Mouse (Mus musculus): ENCODE results near the gene Mcoln3. TPM values are rescaled to one million over a fixed set of nuclear protein-coding genes. Genes with fewer than 3 reads are reported as not detected.

The Mcoln3 gene
- total and polyA plus RNA-seq, 3 experiments: 5.2 to 11.3 (median 5.3) TPM

DNA sequence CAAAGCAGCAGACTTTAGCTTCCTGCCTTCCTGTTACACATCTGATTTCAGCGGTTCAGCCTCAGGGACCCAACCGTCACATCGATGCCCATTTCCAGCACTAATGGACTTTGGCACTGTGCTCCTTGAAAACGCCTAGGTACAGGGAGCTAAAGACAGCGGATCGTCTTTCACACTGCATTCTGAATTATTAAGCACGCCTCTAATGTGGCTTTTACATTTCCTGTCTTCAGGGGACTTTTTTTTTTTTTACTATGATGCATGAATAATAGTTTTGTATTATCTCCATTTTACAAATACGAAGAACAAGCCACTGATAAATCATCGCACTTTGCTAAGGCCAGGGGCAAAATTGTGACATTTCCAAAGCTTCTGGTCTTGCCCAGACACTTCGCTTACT is 68.8 kb downstream of the Mcoln3 start:
- Histone ChIP-seq H3K9ac (ENCODE audit: insufficient read depth, low read depth) (no peak overlapping the region), H3K36me3 (replicated peaks in 1 of 2; ENCODE audit: control insufficient read depth in 1 of 2, insufficient read depth in 1 of 2, low read length in 1 of 2) (peaks cover 56 to 95% of the 10 kb centered on the region in 2 experiments), H3K4me3 (replicated peaks in 1 of 3; ENCODE audit: low read depth in 2 of 3, low read length in 2 of 3, poor library complexity in 1 of 3) (no peak overlapping the region), H3K27ac (ENCODE audit: insufficient read depth, low read depth) (no peak overlapping the region), H3K79me2 (replicated peaks; ENCODE audit: control insufficient read depth, extremely low read depth, insufficient read depth, poor library complexity, severe bottlenecking) (no peaks in the 10 kb centered on the region), H3K4me2 (ENCODE audit: insufficient read depth, low read depth, poor library complexity, severe bottlenecking) (no peak overlapping the region), H3K9me3 (replicated peaks; ENCODE audit: low read length) (no peaks in the 10 kb centered on the region), H3K27me3 (replicated peaks) (no peaks in the 10 kb centered on the region), H3K4me1 (ENCODE audit: control insufficient read depth in 1 of 2, insufficient read depth in 2 of 2) (no peaks in the 10 kb centered on the region)
- dilution Hi-C loops (cut with MboI; ENCODE audit: extremely low pct_ligation_motif_present, extremely low pct_unique_long_range_greater_than_20kb, low sequenced_read_pairs): loop anchor here (25.0 kb wide), 1 partner anchor 101 kb away; no protein-coding TSS in a partner anchor
- no peak for TF ChIP-seq JUND (conservative IDR thresholded peaks at IDR 0.05; ENCODE audit: low read depth, low read length)
- TF ChIP-seq SIN3A (IDR thresholded peaks at IDR 0.05; ENCODE audit: low read length): no peak
- TF ChIP-seq HCFC1 (IDR thresholded peaks at IDR 0.05; ENCODE audit: low read depth, low read length): no peak
- TF ChIP-seq ZKSCAN1 (IDR thresholded peaks at IDR 0.05; ENCODE audit: borderline replicate concordance, low read depth, low read length): no peak
- no peak for TF ChIP-seq RCOR1 (conservative IDR thresholded peaks at IDR 0.05; ENCODE audit: low read depth, low read length)
- TF ChIP-seq POLR2AphosphoS2 (IDR thresholded peaks at IDR 0.05; ENCODE audit: low read depth, low read length): no peak
- TF ChIP-seq JUN (IDR thresholded peaks at IDR 0.05; ENCODE audit: insufficient read depth, low read depth, low read length): no peak
- no peak for TF ChIP-seq MYC (IDR thresholded peaks at IDR 0.05; ENCODE audit: low read depth, low read length)
- TF ChIP-seq ELF1 (IDR thresholded peaks at IDR 0.05; ENCODE audit: low read depth, low read length): no peak
- no peak for DNase-seq (ENCODE audit: extremely low read depth)
- in situ Hi-C loops (cut with MboI; ENCODE audit: low pct_ligation_motif_present, low pct_unique_long_range_greater_than_20kb, low sequenced_read_pairs): loop anchor here (25.0 kb wide), 1 partner anchor 751 kb away; no protein-coding TSS in a partner anchor

GRCm38 (mm10) chr3:146189933-146190332 is 72.7 kb downstream of the Mcoln3 start:
- DNase-seq (ENCODE audit: extremely low read depth): no peak
- Histone ChIP-seq H3K9ac (ENCODE audit: insufficient read depth, low read depth) (no peak overlapping the region), H3K27ac (ENCODE audit: insufficient read depth, low read depth) (no peak overlapping the region), H3K4me2 (ENCODE audit: insufficient read depth, low read depth, poor library complexity, severe bottlenecking) (no peak overlapping the region), H3K27me3 (replicated peaks) (no peaks in the 10 kb centered on the region), H3K79me2 (replicated peaks; ENCODE audit: control insufficient read depth, extremely low read depth, insufficient read depth, poor library complexity, severe bottlenecking) (no peaks in the 10 kb centered on the region), H3K9me3 (replicated peaks; ENCODE audit: low read length) (no peaks in the 10 kb centered on the region), H3K4me1 (ENCODE audit: control insufficient read depth in 1 of 2, insufficient read depth in 2 of 2) (peaks cover 2 to 8% of the 10 kb centered on the region in 2 experiments; a peak in 1 of 4 replicates), H3K4me3 (replicated peaks in 1 of 3; ENCODE audit: low read depth in 2 of 3, low read length in 2 of 3, poor library complexity in 1 of 3) (no peak overlapping the region), H3K36me3 (replicated peaks in 1 of 2; ENCODE audit: control insufficient read depth in 1 of 2, insufficient read depth in 1 of 2, low read length in 1 of 2) (peaks cover 50 to 96% of the 10 kb centered on the region in 2 experiments)
- in situ Hi-C loops (cut with MboI; ENCODE audit: low pct_ligation_motif_present, low pct_unique_long_range_greater_than_20kb, low sequenced_read_pairs): loop anchor here (25.0 kb wide), 1 partner anchor 747 kb away; no protein-coding TSS in a partner anchor
- peak; percentile 18 to 74 for TF ChIP-seq CTCF (conservative IDR thresholded peaks at IDR 0.05 in 1 of 2, IDR thresholded peaks at IDR 0.05 in 1 of 2; ENCODE audit: low read depth in 2 of 2, low read length in 2 of 2)
- TF ChIP-seq CHD2 (IDR thresholded peaks at IDR 0.05; ENCODE audit: low read length): peak; percentile 18; the same call in 1 of the 2 replicates
- peak; percentile 33 for TF ChIP-seq RAD21 (IDR thresholded peaks at IDR 0.05; ENCODE audit: low read depth, low read length)
- TF ChIP-seq SIN3A (IDR thresholded peaks at IDR 0.05; ENCODE audit: low read length): no peak
- TF ChIP-seq SMC3 (IDR thresholded peaks at IDR 0.05; ENCODE audit: low read depth, low read length): peak; percentile 56
- dilution Hi-C loops (cut with MboI; ENCODE audit: extremely low pct_ligation_motif_present, extremely low pct_unique_long_range_greater_than_20kb, low sequenced_read_pairs): loop anchor here (25.0 kb wide), 1 partner anchor 97 kb away; no protein-coding TSS in a partner anchor

Other genes starting within 250 kb of the Mcoln3 start
- 68.8 and 73.6 TPM in 2 replicates for gene Bcl10, start 194.6 kb upstream of the Mcoln3 start, total RNA-seq (2012; rRNA removed)
- gene Bcl10, start 194.6 kb upstream of the Mcoln3 start, total RNA-seq (2014; rRNA removed): 166 and 177 TPM in 2 replicates
- gene Bcl10, start 194.6 kb upstream of the Mcoln3 start, polyA plus RNA-seq (2012; ENCODE audit: insufficient read length, low read depth): 79.0 and 103 TPM in 2 replicates
- 51.9 and 77.1 TPM in 2 replicates for gene 2410004B18Rik, start 179.4 kb upstream of the Mcoln3 start, total RNA-seq (2012; rRNA removed)
- gene 2410004B18Rik, start 179.4 kb upstream of the Mcoln3 start, total RNA-seq (2014; rRNA removed): 123 and 155 TPM in 2 replicates
- 130 and 138 TPM in 2 replicates for gene 2410004B18Rik, start 179.4 kb upstream of the Mcoln3 start, polyA plus RNA-seq (2012; ENCODE audit: insufficient read length, low read depth)
- not detected in 2 replicates for gene Syde2, start 129.6 kb upstream of the Mcoln3 start, total RNA-seq (2012; rRNA removed)
- 0.30 and 0.31 TPM in 2 replicates for gene Syde2, start 129.6 kb upstream of the Mcoln3 start, total RNA-seq (2014; rRNA removed)
- gene Syde2, start 129.6 kb upstream of the Mcoln3 start, polyA plus RNA-seq (2012; ENCODE audit: insufficient read length, low read depth): 0.10 TPM in 2 replicates
- not detected in 2 replicates for gene Wdr63, start 9.3 kb upstream of the Mcoln3 start, total RNA-seq (2012; rRNA removed)
- gene Wdr63, start 9.3 kb upstream of the Mcoln3 start, total RNA-seq (2014; rRNA removed): not detected in 2 replicates
- not detected in 2 replicates for gene Wdr63, start 9.3 kb upstream of the Mcoln3 start, polyA plus RNA-seq (2012; ENCODE audit: insufficient read length, low read depth)
- 32.0 and 43.8 TPM in 2 replicates for gene Mcoln2, start 32.4 kb downstream of the Mcoln3 start, total RNA-seq (2012; rRNA removed)
- 31.0 and 35.8 TPM in 2 replicates for gene Mcoln2, start 32.4 kb downstream of the Mcoln3 start, total RNA-seq (2014; rRNA removed)
- gene Mcoln2, start 32.4 kb downstream of the Mcoln3 start, polyA plus RNA-seq (2012; ENCODE audit: insufficient read length, low read depth): 34.9 and 35.1 TPM in 2 replicates
- not detected in 2 replicates for gene Lpar3, start 103.5 kb downstream of the Mcoln3 start, total RNA-seq (2012; rRNA removed)
- gene Lpar3, start 103.5 kb downstream of the Mcoln3 start, total RNA-seq (2014; rRNA removed): not detected in 2 replicates
- gene Lpar3, start 103.5 kb downstream of the Mcoln3 start, polyA plus RNA-seq (2012; ENCODE audit: insufficient read length, low read depth): not detected in 2 replicates